Mouse (Mus musculus): ENCODE results near the gene Lmo3. TPM values are rescaled to one million over a fixed set of nuclear protein-coding genes. Genes with fewer than 3 reads are reported as not detected.

Gene Lmo3
- total RNA-seq (2022), result 1 to 10 TPM; 1.0 to 1.6 (median 1.3) TPM

GRCm38 (mm10) chr6:138581734-138582505, at the start of gene Lmo3:
TSS of gene Lmo3 (minus strand) at chr6:138581968.
- no peak for DNase-seq

GRCm38 (mm10) chr6:138620786-138621185, 39.0 kb upstream of the Lmo3 start:
- peak; percentile 21 for DNase-seq

GRCm38 (mm10) chr6:138618396-138618795, 36.6 kb upstream of the Lmo3 start:
- peak; percentile 62 for DNase-seq

DNA sequence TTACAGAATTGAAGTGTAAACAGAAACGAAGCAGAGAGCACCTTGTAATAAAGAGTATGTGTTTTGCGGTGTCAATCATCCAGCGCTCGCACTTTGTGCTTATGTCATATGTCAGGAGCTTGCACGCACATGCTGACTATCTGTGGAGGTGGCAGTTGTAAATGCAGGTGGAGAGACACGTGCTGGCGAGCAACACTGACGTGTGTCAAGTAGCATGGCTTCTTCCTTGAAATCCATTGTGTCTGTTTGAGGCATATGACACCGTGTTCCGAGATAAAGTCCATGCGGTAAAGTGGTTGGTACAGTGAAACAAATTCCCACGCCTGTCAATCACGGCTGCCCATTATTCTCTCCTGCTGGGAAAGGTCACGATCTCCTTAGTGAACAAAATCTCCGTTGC, 15.2 kb upstream of the Lmo3 start:
- no peak for DNase-seq

- no peak for DNase-seq
Observed at GRCm38 (mm10) chr6:138595991-138596698, 14.4 kb upstream of the Lmo3 start.

DNA sequence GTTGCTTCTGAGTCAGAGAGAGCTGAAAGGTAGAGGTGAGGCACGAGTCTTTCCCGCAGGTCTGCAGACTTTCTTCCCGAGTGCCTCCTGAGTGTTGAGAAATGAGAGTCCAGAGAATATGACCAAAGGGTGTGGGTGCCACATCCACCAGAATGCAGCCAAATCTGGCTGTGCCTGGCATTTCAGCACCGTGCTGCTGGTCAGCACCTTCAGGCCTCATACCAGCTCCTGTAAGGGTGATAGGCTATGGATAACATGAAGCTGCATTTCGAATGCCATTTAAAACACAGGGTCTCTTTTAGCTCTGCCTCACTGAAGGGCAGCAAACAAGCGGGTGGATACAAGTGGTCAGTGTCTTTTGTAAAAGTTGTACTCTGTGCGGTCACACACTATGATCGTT, 1.5 kb upstream of the Lmo3 start:
- DNase-seq, result no peak

- DNase-seq, result no peak
Observed at GRCm38 (mm10) chr6:138582506-138583000, 785 bp upstream of the Lmo3 start.

- DNase-seq, result no peak
Observed at GRCm38 (mm10) chr6:138580491-138581076, 1.2 kb downstream of the Lmo3 start.

DNA sequence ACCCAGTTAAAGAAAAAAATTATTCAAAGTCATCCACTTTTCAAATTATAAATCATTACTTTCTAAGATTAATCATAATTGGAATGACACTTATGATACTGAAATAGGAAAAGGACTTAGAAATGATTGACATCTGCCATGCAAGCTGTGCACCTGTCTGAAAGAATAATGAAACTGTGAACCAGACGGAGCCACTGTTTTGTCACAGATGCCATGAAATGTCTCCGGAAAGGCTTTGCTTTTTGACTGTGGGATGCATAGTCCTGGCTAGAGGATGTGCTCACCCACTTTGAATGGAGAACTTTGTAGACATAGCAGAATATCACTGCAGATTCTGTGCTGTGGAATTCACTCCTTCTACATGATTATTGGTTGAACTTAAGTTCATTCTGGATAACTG, 18.4 kb downstream of the Lmo3 start:
- no peak for DNase-seq

- DNase-seq, result no peak
Observed at GRCm38 (mm10) chr6:138552144-138552543, 29.6 kb downstream of the Lmo3 start.

- DNase-seq, result no peak
Observed at GRCm38 (mm10) chr6:138534879-138535278, 46.9 kb downstream of the Lmo3 start.

DNA sequence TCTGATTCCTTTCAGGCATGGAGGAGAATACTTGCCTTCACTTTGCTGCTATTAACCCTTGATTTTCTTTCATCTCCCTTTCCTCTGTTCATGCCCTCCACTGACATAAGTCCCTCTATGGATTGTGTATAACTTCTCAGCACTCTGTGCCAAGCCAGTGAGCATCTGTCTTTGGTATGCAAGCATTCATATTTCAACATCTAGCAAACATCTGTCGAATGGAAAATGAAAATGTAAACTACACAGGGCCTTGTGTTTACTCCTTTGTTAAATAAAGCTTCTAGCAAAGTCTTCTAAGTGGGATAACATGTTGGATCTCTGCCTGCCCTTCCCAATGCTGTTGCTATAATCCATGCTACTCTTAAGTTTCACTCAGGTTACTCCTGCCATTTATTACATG, 75.1 kb downstream of the Lmo3 start:
- no peak for DNase-seq

DNA sequence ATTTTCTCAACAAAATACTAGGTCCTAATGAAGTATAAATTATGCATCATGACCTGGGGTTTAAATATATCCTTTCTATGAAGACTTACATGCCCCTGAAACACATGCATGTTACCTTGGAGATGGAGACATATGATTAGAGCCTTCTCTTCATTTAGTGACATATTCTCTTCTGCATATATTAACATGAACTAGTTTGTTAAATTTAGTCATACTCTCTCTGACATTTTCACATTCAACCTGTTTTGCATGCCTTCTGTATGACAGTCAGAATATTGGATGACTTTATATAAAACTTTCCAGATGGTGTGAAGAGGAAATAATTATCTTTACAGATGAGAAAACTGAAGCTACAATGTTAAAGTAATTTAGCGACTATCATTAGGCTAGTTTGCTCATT, 77.8 kb downstream of the Lmo3 start:
- no peak for DNase-seq

GRCm38 (mm10) chr6:138482834-138483233, 98.9 kb downstream of the Lmo3 start:
- DNase-seq, result no peak

DNA sequence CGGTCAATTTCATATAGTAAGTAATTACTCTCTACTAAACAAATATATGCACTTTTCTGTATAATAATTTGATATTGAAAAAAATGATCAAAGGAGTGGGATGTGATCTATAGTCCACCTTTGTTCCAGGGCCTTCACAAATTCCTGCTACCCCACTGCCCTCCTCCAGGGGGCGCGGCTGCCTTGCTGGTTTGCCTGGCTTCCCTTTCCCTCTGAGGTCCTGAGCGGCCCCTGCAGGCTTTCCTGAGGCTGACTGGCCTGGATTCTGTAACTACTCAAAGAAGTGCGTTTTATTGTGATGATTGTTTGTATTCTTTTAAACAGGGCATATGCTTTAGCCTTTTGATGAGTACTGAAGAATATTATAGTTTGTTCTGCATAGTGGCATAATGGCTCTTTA, 104.2 kb downstream of the Lmo3 start:
- peak; percentile 23 for DNase-seq

GRCm38 (mm10) chr6:138469204-138469603, 112.6 kb downstream of the Lmo3 start:
- no peak for DNase-seq

- no peak for DNase-seq
Observed at GRCm38 (mm10) chr6:138444515-138445048, 137.2 kb downstream of the Lmo3 start.

- DNase-seq, result no peak
Observed at GRCm38 (mm10) chr6:138437351-138437750, 144.4 kb downstream of the Lmo3 start.

DNA sequence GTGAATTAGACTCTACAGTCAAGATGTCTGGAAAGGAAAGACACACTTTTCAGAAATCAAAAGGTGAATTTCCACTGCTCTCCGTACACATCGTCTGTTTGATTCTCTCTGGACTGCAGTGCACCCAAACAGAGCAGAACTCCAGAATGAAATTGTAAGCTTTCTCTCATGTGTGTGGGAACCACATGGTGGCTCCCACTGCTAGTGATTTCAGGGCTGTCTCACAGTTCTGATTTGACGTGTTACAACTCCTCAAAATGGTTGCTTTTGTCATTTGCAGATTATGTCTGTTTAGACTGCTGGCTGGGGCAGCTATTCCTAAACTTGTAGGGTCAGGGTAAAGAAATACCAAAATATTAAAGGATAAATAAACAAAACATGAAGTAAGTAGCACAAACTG, 145.0 kb downstream of the Lmo3 start:
- no peak for DNase-seq

DNA sequence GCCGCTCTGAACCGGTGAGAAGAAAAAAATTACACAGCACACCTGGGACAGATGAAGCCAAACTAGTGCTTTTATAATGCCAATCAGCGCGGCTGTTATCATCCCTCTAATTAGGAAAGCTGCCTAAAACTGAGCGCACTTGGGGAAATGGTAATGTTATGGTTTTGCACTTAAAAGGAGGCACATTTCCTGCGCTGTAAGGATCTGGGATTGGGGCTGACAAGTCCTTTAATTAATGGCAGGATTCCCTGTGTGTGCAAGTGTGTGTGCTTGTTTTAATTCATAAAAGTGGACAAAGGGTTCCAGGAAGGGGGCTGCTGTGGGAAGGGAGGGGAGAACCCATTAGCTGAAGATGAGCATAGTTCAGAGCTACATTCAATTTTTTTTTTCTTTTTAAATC, 154.4 kb downstream of the Lmo3 start:
- no peak for DNase-seq

DNA sequence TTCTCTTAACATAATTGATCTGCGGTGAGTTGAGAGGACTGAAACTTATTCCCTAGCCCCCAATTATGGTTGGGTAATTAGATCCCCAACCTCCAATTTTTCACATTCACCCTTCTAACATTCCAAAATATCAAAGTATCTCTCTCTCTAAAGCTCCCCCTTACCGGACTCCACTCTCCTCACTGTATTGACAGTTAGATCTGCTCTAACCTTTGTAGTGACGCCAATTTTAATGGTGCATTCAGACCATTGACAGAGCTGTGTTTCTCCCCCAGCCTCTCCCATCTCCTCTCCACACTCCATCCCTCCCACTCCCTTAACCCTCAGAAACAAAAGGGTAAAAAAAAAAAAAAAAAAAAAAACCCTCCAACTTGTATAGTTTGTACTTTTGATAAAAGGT, 154.9 kb downstream of the Lmo3 start:
- no peak for DNase-seq

GRCm38 (mm10) chr6:138424514-138425225, 157.1 kb downstream of the Lmo3 start:
- DNase-seq, result no peak
